Mouse (Mus musculus) midbrain, embryonic 13.5 days (tissue): ENCODE results near the gene Pafah1b2. TPM values are rescaled to one million over a fixed set of nuclear protein-coding genes. Genes with fewer than 3 reads are reported as not detected.

Experiments used
- ATAC-seq: fragments of 200-750 bp; cut with Nextera tagmentation; 2 replicates; pipeline ENCODE4 v1.8.0; 2017; ENCODE audit warnings: mild to moderate bottlenecking, moderate TSS enrichment, moderate library complexity
- H3K27ac ChIP-seq: fragments of 300-500 bp; sonication (generic); 2 replicates; pipeline ENCODE4 v1.5.1; 2015; ENCODE audit warnings: inconsistent platforms, mild to moderate bottlenecking, moderate library complexity
- H3K27me3 ChIP-seq: fragments of 300-500 bp; sonication (generic); 2 replicates; pipeline ENCODE4 v1.6.1; 2015; ENCODE audit warnings: mild to moderate bottlenecking, inconsistent platforms
- H3K36me3 ChIP-seq: fragments of 300-500 bp; sonication (generic); 2 replicates; pipeline ENCODE4 v1.6.1; 2015; ENCODE audit warnings: mild to moderate bottlenecking, inconsistent platforms
- H3K4me1 ChIP-seq: fragments of 300-500 bp; sonication (generic); replicated peaks from 2 replicates; pipeline ENCODE4 v1.6.1; 2015; ENCODE audit warnings: inconsistent platforms
- H3K4me2 ChIP-seq: fragments of 300-500 bp; sonication (generic); replicated peaks from 2 replicates; pipeline ENCODE4 v1.6.1; 2015; ENCODE audit warnings: moderate library complexity, mild to moderate bottlenecking, inconsistent platforms
- H3K4me3 ChIP-seq: fragments of 300-500 bp; sonication (generic); replicated peaks from 2 replicates; pipeline ENCODE4 v1.5.1; 2015; ENCODE audit warnings: mild to moderate bottlenecking, inconsistent platforms
- H3K9ac ChIP-seq: fragments of 300-500 bp; sonication (generic); replicated peaks from 2 replicates; pipeline ENCODE4 v1.6.1; 2015; ENCODE audit warnings: mild to moderate bottlenecking, inconsistent platforms
- H3K9me3 ChIP-seq: fragments of 300-500 bp; sonication (generic); 2 replicates; pipeline ENCODE4 v1.6.1; 2016; ENCODE audit warnings: mild to moderate bottlenecking, inconsistent platforms
- WGBS: fragments of 180-500 bp; shearing (Covaris S2); methylation state at CpG from one replicate; pipeline ENCODE4 v1.1.7; 2015; 5-methylcytosine and 5-hydroxymethylcytosine counted together
- polyA plus RNA-seq: library from polyadenylated mRNA; unstranded; fragments of >200 nt; fragmentation: Nextera tagmentation; extraction: Ambion mirVana; gene quantifications from 2 replicates; pipeline ENCODE4 v1.2.1, GENCODE M21; 2015

The Pafah1b2 gene
- polyA plus RNA-seq, 1 experiment from 2014 or later: 303 TPM

GRCm38 (mm10) chr9:45945721-45946120 is 66.8 kb downstream of the Pafah1b2 start:
- Histone ChIP-seq H3K4me2 (no peak overlapping the region), H3K27ac (no peak overlapping the region), H3K27me3 (no peaks in the 10 kb centered on the region), H3K4me3 (no peak overlapping the region), H3K4me1 (no peaks in the 10 kb centered on the region), H3K9me3 (no peaks in the 10 kb centered on the region), H3K36me3 (peaks cover 99% of the 10 kb centered on the region), H3K9ac (no peak overlapping the region)
- no peak for ATAC-seq
- 92% methylated on average over 13 of the region's 13 CpGs for WGBS

- no peak overlapping the region for H3K4me3 ChIP-seq
- no peaks in the 10 kb centered on the region for H3K9me3 ChIP-seq
- H3K9ac ChIP-seq: no peak overlapping the region
- no peak overlapping the region for H3K27ac ChIP-seq
- no peak overlapping the region for H3K4me2 ChIP-seq
- peaks cover 94% of the 10 kb centered on the region for H3K36me3 ChIP-seq
- H3K4me1 ChIP-seq: no peaks in the 10 kb centered on the region
- no peak for ATAC-seq
- H3K27me3 ChIP-seq: no peaks in the 10 kb centered on the region
- WGBS: 87% methylated on average over 13 of the region's 13 CpGs
These were observed 67.7 kb downstream of the Pafah1b2 start for GRCm38 (mm10) chr9:45944506-45945400.

GRCm38 (mm10) chr9:45943628-45944505 is 68.6 kb downstream of the Pafah1b2 start:
- no peak overlapping the region for H3K9ac ChIP-seq
- no peak overlapping the region for H3K27ac ChIP-seq
- 89% methylated on average over 8 of the region's 8 CpGs for WGBS
- no peak for ATAC-seq
- no peak overlapping the region for H3K4me2 ChIP-seq
- H3K4me1 ChIP-seq: no peaks in the 10 kb centered on the region
- H3K4me3 ChIP-seq: no peak overlapping the region
- H3K36me3 ChIP-seq: peaks cover 94% of the 10 kb centered on the region
- no peaks in the 10 kb centered on the region for H3K27me3 ChIP-seq
- H3K9me3 ChIP-seq: no peaks in the 10 kb centered on the region

- no peak for ATAC-seq
- no peak overlapping the region for H3K4me2 ChIP-seq
- no peaks in the 10 kb centered on the region for H3K9me3 ChIP-seq
- peaks cover 94% of the 10 kb centered on the region for H3K36me3 ChIP-seq
- no peaks in the 10 kb centered on the region for H3K4me1 ChIP-seq
- H3K27me3 ChIP-seq: no peaks in the 10 kb centered on the region
- WGBS: 88% methylated on average over 8 of the region's 8 CpGs
- no peak overlapping the region for H3K27ac ChIP-seq
- no peak overlapping the region for H3K9ac ChIP-seq
- H3K4me3 ChIP-seq: no peak overlapping the region
These were observed 69.6 kb downstream of the Pafah1b2 start for GRCm38 (mm10) chr9:45942916-45943315.

- WGBS: 94% methylated on average over 16 of the region's 16 CpGs
- Histone ChIP-seq H3K4me3 (no peak overlapping the region), H3K27me3 (no peaks in the 10 kb centered on the region), H3K4me2 (no peak overlapping the region), H3K9ac (no peak overlapping the region), H3K27ac (no peak overlapping the region), H3K9me3 (no peaks in the 10 kb centered on the region), H3K4me1 (no peaks in the 10 kb centered on the region), H3K36me3 (peaks cover 91% of the 10 kb centered on the region)
- ATAC-seq: no peak
These were observed 70.0 kb downstream of the Pafah1b2 start for GRCm38 (mm10) chr9:45942464-45942863.

- H3K27me3 ChIP-seq: no peaks in the 10 kb centered on the region
- H3K4me2 ChIP-seq: no peak overlapping the region
- peaks cover 80% of the 10 kb centered on the region for H3K36me3 ChIP-seq
- no peak overlapping the region for H3K4me3 ChIP-seq
- H3K27ac ChIP-seq: no peak overlapping the region
- no peak overlapping the region for H3K9ac ChIP-seq
- H3K4me1 ChIP-seq: no peaks in the 10 kb centered on the region
- no peak for ATAC-seq
- 65% methylated on average over 18 of the region's 18 CpGs for WGBS
- no peaks in the 10 kb centered on the region for H3K9me3 ChIP-seq
These were observed 71.1 kb downstream of the Pafah1b2 start for GRCm38 (mm10) chr9:45941329-45941888.

- H3K4me2 ChIP-seq: no peak overlapping the region
- H3K4me3 ChIP-seq: no peak overlapping the region
- no peak for ATAC-seq
- H3K36me3 ChIP-seq: peaks cover 64% of the 10 kb centered on the region
- H3K9me3 ChIP-seq: no peaks in the 10 kb centered on the region
- no peak overlapping the region for H3K27ac ChIP-seq
- H3K4me1 ChIP-seq: peaks cover 9% of the 10 kb centered on the region; the same call in 1 of the 2 replicates
- H3K27me3 ChIP-seq: no peaks in the 10 kb centered on the region
- no peak overlapping the region for H3K9ac ChIP-seq
- WGBS: 91% methylated on average over 6 of the region's 6 CpGs
These were observed 72.7 kb downstream of the Pafah1b2 start for GRCm38 (mm10) chr9:45939794-45940193.

GRCm38 (mm10) chr9:45938952-45939637 is 73.4 kb downstream of the Pafah1b2 start:
- WGBS: 90% methylated on average over 15 of the region's 15 CpGs
- H3K27me3 ChIP-seq: no peaks in the 10 kb centered on the region
- ATAC-seq: no peak
- H3K4me3 ChIP-seq: no peak overlapping the region
- H3K9me3 ChIP-seq: no peaks in the 10 kb centered on the region
- no peak overlapping the region for H3K9ac ChIP-seq
- H3K4me1 ChIP-seq: peaks cover 9% of the 10 kb centered on the region; the same call in 1 of the 2 replicates
- no peak overlapping the region for H3K27ac ChIP-seq
- no peak overlapping the region for H3K4me2 ChIP-seq
- peaks cover 57% of the 10 kb centered on the region for H3K36me3 ChIP-seq

- peaks cover 47% of the 10 kb centered on the region for H3K36me3 ChIP-seq
- ATAC-seq: no peak
These were observed 74.4 kb downstream of the Pafah1b2 start for GRCm38 (mm10) chr9:45938088-45938487.

GRCm38 (mm10) chr9:45936883-45937282 is 75.6 kb downstream of the Pafah1b2 start:
- Histone ChIP-seq H3K4me3 (no peak overlapping the region), H3K4me1 (peaks cover 9% of the 10 kb centered on the region; the same call in 1 of the 2 replicates), H3K36me3 (peaks cover 40% of the 10 kb centered on the region), H3K4me2 (no peak overlapping the region), H3K9me3 (no peaks in the 10 kb centered on the region), H3K9ac (no peak overlapping the region), H3K27me3 (no peaks in the 10 kb centered on the region), H3K27ac (no peak overlapping the region)
- 17% methylated on average over 3 of the region's 3 CpGs for WGBS
- ATAC-seq: peak; percentile 55

More at GRCm38 (mm10) chr9:45938088-45938487, 74.4 kb downstream of the Pafah1b2 start:
- no peak overlapping the region for H3K4me3 ChIP-seq
- H3K4me1 ChIP-seq: peaks cover 9% of the 10 kb centered on the region; the same call in 1 of the 2 replicates
- H3K9me3 ChIP-seq: no peaks in the 10 kb centered on the region
- no peak overlapping the region for H3K9ac ChIP-seq
- no peaks in the 10 kb centered on the region for H3K27me3 ChIP-seq
- H3K4me2 ChIP-seq: no peak overlapping the region
- no peak overlapping the region for H3K27ac ChIP-seq
- WGBS: 89% methylated on average over 8 of the region's 8 CpGs

GRCm38 (mm10) chr9:45935628-45936210 is 76.8 kb downstream of the Pafah1b2 start, which contains the start of gene Tagln:
Tagln (minus strand) TSS chr9:45936058.
- Histone ChIP-seq H3K4me3 (no peak within 1 kb of the TSS), H3K9me3 (no peaks in the 10 kb centered on the region), H3K27me3 (no peaks in the 10 kb centered on the region), H3K27ac (no peak within 1 kb of the TSS), H3K36me3 (peaks cover 40% of the 10 kb centered on the region), H3K9ac (0 out of 2 replicates have a peak within 1 kb of the TSS, but pooled peaks have one; percentile 36), H3K4me1 (peaks cover 9% of the 10 kb centered on the region; the same call in 1 of the 2 replicates), H3K4me2 (peak within 1 kb of the TSS; percentile 29)
- 11% methylated on average over 21 of the region's 21 CpGs for WGBS
- ATAC-seq: no peak
